Mouse (Mus musculus) adrenal gland, adult 18-20 months (tissue): ENCODE measurements at regions not wholly inside any gene's neighbourhood (a gene's known extent, or its start where the extent isn't known, plus 50 kb on each side); places are given as distances from the start of the nearest gene placed in this dataset.
A peak's percentile ranks its signal among the peaks of the same experiment; 100 is the strongest.

Experiments
- DNase-seq, 2 experiments: peaks; one replicate each; pipeline ENCODE4 v3.0.0; 2021 to 2022; ENCODE audit warnings: low spot score in 2 of 2

GRCm38 (mm10) chr12:25358846-25359525 is 262.0 kb upstream of the Id2 start:
- DNase-seq, result no peak

GRCm38 (mm10) chr12:25356774-25357173 is 259.8 kb upstream of the Id2 start:
- no peak for DNase-seq

- DNase-seq, result no peak
Observed at GRCm38 (mm10) chr12:25355217-25355616, 258.3 kb upstream of the Id2 start.

- DNase-seq, result no peak
Observed at GRCm38 (mm10) chr12:25353402-25353896, 256.5 kb upstream of the Id2 start.

GRCm38 (mm10) chr12:25352160-25352559 is 255.2 kb upstream of the Id2 start:
- no peak for DNase-seq

- no peak for DNase-seq
Observed at GRCm38 (mm10) chr12:25344354-25344753, 247.4 kb upstream of the Id2 start.

- no peak for DNase-seq
Observed at GRCm38 (mm10) chr12:25338771-25339170, 241.8 kb upstream of the Id2 start.

- DNase-seq, result no peak
Observed at GRCm38 (mm10) chr12:25335930-25336329, 239.0 kb upstream of the Id2 start.

GRCm38 (mm10) chr12:25335069-25335468 is 238.1 kb upstream of the Id2 start:
- DNase-seq, result no peak

- DNase-seq, result no peak
Observed at GRCm38 (mm10) chr12:25332384-25333035, 235.6 kb upstream of the Id2 start.

GRCm38 (mm10) chr12:25330004-25330708 is 233.2 kb upstream of the Id2 start:
- no peak for DNase-seq

- no peak for DNase-seq
Observed at GRCm38 (mm10) chr12:25325901-25326300, 229.0 kb upstream of the Id2 start.

GRCm38 (mm10) chr12:25323171-25323570 is 226.2 kb upstream of the Id2 start:
- DNase-seq, result no peak

GRCm38 (mm10) chr12:25320262-25320767 is 223.4 kb upstream of the Id2 start:
- DNase-seq, result no peak

- DNase-seq, result no peak
Observed at GRCm38 (mm10) chr12:25319846-25320245, 222.9 kb upstream of the Id2 start.

- DNase-seq, result peak in 1 of 2 experiments; percentile 53
Observed at GRCm38 (mm10) chr12:25318072-25318671, 221.2 kb upstream of the Id2 start.

- DNase-seq, result no peak
Observed at GRCm38 (mm10) chr12:25315969-25316368, 219.0 kb upstream of the Id2 start.

GRCm38 (mm10) chr12:25313212-25313611 is 216.3 kb upstream of the Id2 start:
- DNase-seq, result no peak

GRCm38 (mm10) chr12:25312390-25312789 is 215.4 kb upstream of the Id2 start:
- DNase-seq, result no peak

- DNase-seq, result no peak
Observed at GRCm38 (mm10) chr12:25311728-25312127, 214.8 kb upstream of the Id2 start.

- peak; percentile 44 to 61 for DNase-seq
Observed at GRCm38 (mm10) chr12:25310293-25310946, 213.5 kb upstream of the Id2 start.
